Mouse (Mus musculus) liver, adult 2 months (tissue): Measurements from ENCODE around the gene Otulinl.

ENCODE experiments used
- CTCF ChIP-seq: fragments of 200-500 bp; IDR thresholded peaks from 2 replicates; pipeline ENCODE4 v1.5.1; 2011; ENCODE audit warnings: low read depth, low read length, control low read depth
- POLR2A ChIP-seq: fragments of 200-500 bp; IDR thresholded peaks from 2 replicates; pipeline ENCODE4 v1.6.1; 2011; ENCODE audit warnings: low read length, control low read depth; ENCODE audit not compliant: insufficient read depth; ENCODE audit errors: extremely low read depth

GRCm38 (mm10) chr15:27659143-27659542, 22.2 kb downstream of the Otulinl start:
- TF ChIP-seq CTCF = no peak
- no peak for TF ChIP-seq POLR2A
